In genomic region chr2:162956843-162957242, GRCm38 (mm10) we compare ENCODE assay signal across 20 mouse cellular contexts. TPM values are rescaled to one million over a fixed set of nuclear protein-coding genes. Genes with fewer than 3 reads are reported as not detected.
A peak's percentile ranks its signal among the peaks of the same experiment; 100 is the strongest.
DNase-seq lines count a peak whose midpoint lies in the region; ATAC-seq and TF ChIP-seq lines count a peak whose summit lies in the region.
"Had no signal": no experiment of that assay in that cellular context is flagged by ENCODE, and none has a peak within 500 bp of the region (broad histone marks: within the 10 kb centered on the region; RNA-seq: fewer than 3 reads in every experiment).

No protein-coding gene starts in this region.

- H3K4me3 ChIP-seq in intestine, postnatal 0 days (ENCODE audit: low read depth, low read length), result no peak overlapping the region
- no peak overlapping the region for H3K4me3 ChIP-seq in intestine, embryonic 16.5 days (ENCODE audit: low read length)
- no peak overlapping the region for H3K4me3 ChIP-seq in liver, postnatal 0 days (ENCODE audit: low read depth, low read length)
- H3K4me3 ChIP-seq in liver, embryonic 11.5 days (ENCODE audit: low read depth, low read length), result no peak overlapping the region
- H3K4me3 ChIP-seq in cortical plate, adult 2 months (ENCODE audit: insufficient read depth, low read length), result no peak overlapping the region
- H3K4me3 ChIP-seq: embryonic facial prominence, embryonic 12.5 days; erythroblast, embryonic 14.5 days; forebrain, embryonic 13.5 days; hindbrain, embryonic 10.5 days; limb, embryonic 10.5 days; liver, embryonic 15.5 days; stomach, embryonic 15.5 days had no signal

- TF ChIP-seq CTCF in intestine, postnatal 0 days (IDR thresholded peaks at IDR 0.05; ENCODE audit: low read depth), result peak; percentile 49
- peak; percentile 38 for TF ChIP-seq CTCF in liver, postnatal 0 days (IDR thresholded peaks at IDR 0.05; ENCODE audit: low read depth)
- TF ChIP-seq CTCF in cortical plate, adult 2 months (IDR thresholded peaks at IDR 0.05; ENCODE audit: extremely low read depth, insufficient read depth, low read length), result 0 out of 2 replicates have a peak, but pooled peaks have one; percentile 3

- no peaks in the 10 kb centered on the region for H3K27me3 ChIP-seq in intestine, postnatal 0 days (replicated peaks; ENCODE audit: control insufficient read depth, insufficient read depth, low read length)
- no peaks in the 10 kb centered on the region for H3K27me3 ChIP-seq in intestine, embryonic 16.5 days (replicated peaks; ENCODE audit: control insufficient read depth, insufficient read depth, low read length)
- H3K27me3 ChIP-seq in liver, postnatal 0 days (ENCODE audit: insufficient read depth, low read length), result no peaks in the 10 kb centered on the region
- H3K27me3 ChIP-seq in liver, embryonic 11.5 days (replicated peaks; ENCODE audit: control insufficient read depth, insufficient read depth, low read length), result peaks cover 2% of the 10 kb centered on the region; the same call in 1 of the 2 replicates
- H3K27me3 ChIP-seq: embryonic facial prominence, embryonic 12.5 days; forebrain, embryonic 13.5 days; liver, embryonic 15.5 days; stomach, embryonic 15.5 days had no signal

- H3K4me2 ChIP-seq in intestine, postnatal 0 days (replicated peaks; ENCODE audit: low read depth), result no peak overlapping the region
- H3K4me2 ChIP-seq in intestine, embryonic 16.5 days (ENCODE audit: low read depth, low read length), result no peak overlapping the region
- H3K4me2 ChIP-seq in liver, postnatal 0 days (ENCODE audit: low read depth, low read length), result no peak overlapping the region
- H3K4me2 ChIP-seq in liver, embryonic 11.5 days, result no peak overlapping the region
- H3K4me2 ChIP-seq: embryonic facial prominence, embryonic 12.5 days; forebrain, embryonic 13.5 days; liver, embryonic 15.5 days; stomach, embryonic 15.5 days had no signal

- no peak for DNase-seq in liver, postnatal 0 days
- DNase-seq in liver, embryonic 11.5 days (ENCODE audit: low spot score), result no peak
- peak; percentile 24 for DNase-seq in ES-CJ7 (ENCODE audit: low read depth, low spot score)
- no peak for DNase-seq in embryo, embryonic 9.5 days (ENCODE audit: extremely low spot score)
- no peak for DNase-seq in adrenal gland, adult (ENCODE audit: inconsistent age in 2 of 2, low spot score in 1 of 2)
- DNase-seq: cerebellum, adult 8-10 months; kidney, adult 9 months; right cerebral cortex, postnatal 25 days; thymus, adult 2 months had no signal

- ATAC-seq in intestine, postnatal 0 days, result peak; percentile 19; the same call in 1 of the 2 replicates
- ATAC-seq in intestine, embryonic 16.5 days, result no peak
- no peak for ATAC-seq in liver, postnatal 0 days
- ATAC-seq in liver, embryonic 11.5 days (replicated peaks; ENCODE audit: low FRiP score), result no peak
- ATAC-seq: forebrain, embryonic 13.5 days had no signal

- no peak for TF ChIP-seq POLR2A in cortical plate, adult 2 months (IDR thresholded peaks at IDR 0.05; ENCODE audit: extremely low read depth, insufficient read depth, low read length)

- no peak for TF ChIP-seq EP300 in liver, postnatal 0 days (IDR thresholded peaks at IDR 0.05; ENCODE audit: low read depth)

- no peaks in the 10 kb centered on the region for H3K4me1 ChIP-seq in intestine, postnatal 0 days (replicated peaks; ENCODE audit: control insufficient read depth, insufficient read depth, low read length)
- no peaks in the 10 kb centered on the region for H3K4me1 ChIP-seq in intestine, embryonic 16.5 days (ENCODE audit: control insufficient read depth, insufficient read depth, low read length)
- H3K4me1 ChIP-seq in liver, postnatal 0 days (ENCODE audit: insufficient read depth), result no peaks in the 10 kb centered on the region
- H3K4me1 ChIP-seq in liver, embryonic 11.5 days (replicated peaks; ENCODE audit: control insufficient read depth, insufficient read depth, low read length), result no peaks in the 10 kb centered on the region
- no peaks in the 10 kb centered on the region for H3K4me1 ChIP-seq in cortical plate, adult 2 months (ENCODE audit: control insufficient read depth, insufficient read depth, low read length)
- H3K4me1 ChIP-seq: embryonic facial prominence, embryonic 12.5 days; forebrain, embryonic 13.5 days; hindbrain, embryonic 10.5 days; limb, embryonic 10.5 days; liver, embryonic 15.5 days; stomach, embryonic 15.5 days had no signal

- no peak overlapping the region for H3K9ac ChIP-seq in intestine, postnatal 0 days (ENCODE audit: low read depth, low read length)
- no peak overlapping the region for H3K9ac ChIP-seq in intestine, embryonic 16.5 days (ENCODE audit: low read depth, low read length)
- no peak overlapping the region for H3K9ac ChIP-seq in liver, postnatal 0 days (replicated peaks)
- H3K9ac ChIP-seq in liver, embryonic 11.5 days (ENCODE audit: low read depth, low read length), result no peak overlapping the region
- H3K9ac ChIP-seq: embryonic facial prominence, embryonic 12.5 days; forebrain, embryonic 13.5 days; liver, embryonic 15.5 days; stomach, embryonic 15.5 days had no signal

- H3K27ac ChIP-seq in intestine, postnatal 0 days (ENCODE audit: low read depth, low read length), result no peak overlapping the region
- H3K27ac ChIP-seq in intestine, embryonic 16.5 days (ENCODE audit: low read length), result no peak overlapping the region
- no peak overlapping the region for H3K27ac ChIP-seq in liver, postnatal 0 days (ENCODE audit: low read depth)
- H3K27ac ChIP-seq in liver, embryonic 11.5 days (ENCODE audit: low read depth, low read length), result no peak overlapping the region
- H3K27ac ChIP-seq in cortical plate, adult 2 months (ENCODE audit: insufficient read depth, low read length), result no peak overlapping the region
- H3K27ac ChIP-seq: embryonic facial prominence, embryonic 12.5 days; forebrain, embryonic 13.5 days; hindbrain, embryonic 10.5 days; limb, embryonic 10.5 days; liver, embryonic 15.5 days; stomach, embryonic 15.5 days had no signal

- WGBS in intestine, postnatal 0 days, result 90% methylated on average over 2 of the region's 2 CpGs
- 95% methylated on average over 2 of the region's 2 CpGs for WGBS in intestine, embryonic 16.5 days
- 88% methylated on average over 2 of the region's 2 CpGs for WGBS in liver, postnatal 0 days (ENCODE audit: insufficient replicate concordance)
- 87% methylated on average over 2 of the region's 2 CpGs for WGBS in liver, embryonic 11.5 days

- no peaks in the 10 kb centered on the region for H3K9me3 ChIP-seq in intestine, postnatal 0 days (ENCODE audit: control insufficient read depth)
- H3K9me3 ChIP-seq in intestine, embryonic 16.5 days (ENCODE audit: control insufficient read depth, low read length), result no peaks in the 10 kb centered on the region
- H3K9me3 ChIP-seq in liver, postnatal 0 days (ENCODE audit: low read length), result no peaks in the 10 kb centered on the region
- H3K9me3 ChIP-seq in liver, embryonic 11.5 days (ENCODE audit: control insufficient read depth, low read length), result no peaks in the 10 kb centered on the region
- H3K9me3 ChIP-seq: embryonic facial prominence, embryonic 12.5 days; forebrain, embryonic 13.5 days; G1E; hindbrain, embryonic 10.5 days; limb, embryonic 10.5 days; liver, embryonic 15.5 days; stomach, embryonic 15.5 days had no signal

- no peaks in the 10 kb centered on the region for H3K36me3 ChIP-seq in intestine, postnatal 0 days (ENCODE audit: control insufficient read depth, insufficient read depth)
- no peaks in the 10 kb centered on the region for H3K36me3 ChIP-seq in intestine, embryonic 16.5 days (ENCODE audit: control insufficient read depth, insufficient read depth, low read length)
- H3K36me3 ChIP-seq in liver, postnatal 0 days (replicated peaks; ENCODE audit: insufficient read depth, low read length), result no peaks in the 10 kb centered on the region
- no peaks in the 10 kb centered on the region for H3K36me3 ChIP-seq in liver, embryonic 11.5 days (ENCODE audit: control insufficient read depth, insufficient read depth, low read length)
- H3K36me3 ChIP-seq: embryonic facial prominence, embryonic 12.5 days; G1E; hindbrain, embryonic 10.5 days; limb, embryonic 10.5 days; liver, embryonic 15.5 days; stomach, embryonic 15.5 days had no signal

RNA-seq across cellular contexts. Expression of gene L3mbtl1, which starts 13.6 kb away (rescaled TPM):
- polyA plus RNA-seq in intestine, postnatal 0 days (2015; fragmentation: Nextera tagmentation; extraction: Ambion mirVana), result 0.04 and 0.25 TPM in 2 replicates
- 0.09 TPM in 2 replicates for polyA plus RNA-seq in intestine, embryonic 16.5 days (2015; fragmentation: Nextera tagmentation; extraction: Ambion mirVana)
- 0.06 TPM in 1 of 2 replicates, not detected in the other for polyA plus RNA-seq in liver, postnatal 0 days (2015; fragmentation: Nextera tagmentation; extraction: Ambion mirVana)
- 0.05 and 0.08 TPM in 2 replicates for polyA plus RNA-seq in liver, embryonic 11.5 days (2014; fragmentation: Nextera tagmentation; extraction: Ambion mirVana)
- 17.5 and 19.4 TPM in 2 replicates for polyA plus RNA-seq in cortical plate, adult 2 months (2012; rRNA removed)
- polyA plus RNA-seq: erythroblast, embryonic 14.5 days; G1E had no signal

RNA-seq across cellular contexts. Expression of gene Srsf6, which starts 25.5 kb away (rescaled TPM):
- polyA plus RNA-seq in intestine, postnatal 0 days (2015; fragmentation: Nextera tagmentation; extraction: Ambion mirVana), result 57.7 and 65.8 TPM in 2 replicates
- polyA plus RNA-seq in intestine, embryonic 16.5 days (2015; fragmentation: Nextera tagmentation; extraction: Ambion mirVana), result 156 and 159 TPM in 2 replicates
- polyA plus RNA-seq in liver, postnatal 0 days (2015; fragmentation: Nextera tagmentation; extraction: Ambion mirVana), result 50.5 and 56.3 TPM in 2 replicates
- polyA plus RNA-seq in liver, embryonic 11.5 days (2014; fragmentation: Nextera tagmentation; extraction: Ambion mirVana), result 240 and 261 TPM in 2 replicates
- polyA plus RNA-seq in cortical plate, adult 2 months (2012; rRNA removed), result 129 and 140 TPM in 2 replicates

RNA-seq across cellular contexts. Expression of gene Sgk2, which starts 30.3 kb away (rescaled TPM):
- polyA plus RNA-seq in intestine, postnatal 0 days (2015; fragmentation: Nextera tagmentation; extraction: Ambion mirVana), result 5.2 and 5.4 TPM in 2 replicates
- 1.2 and 2.1 TPM in 2 replicates for polyA plus RNA-seq in intestine, embryonic 16.5 days (2015; fragmentation: Nextera tagmentation; extraction: Ambion mirVana)
- polyA plus RNA-seq in liver, postnatal 0 days (2015; fragmentation: Nextera tagmentation; extraction: Ambion mirVana), result 9.4 and 14.0 TPM in 2 replicates
- polyA plus RNA-seq in liver, embryonic 11.5 days (2014; fragmentation: Nextera tagmentation; extraction: Ambion mirVana), result 2.8 and 3.3 TPM in 2 replicates
- polyA plus RNA-seq in cortical plate, adult 2 months (2012; rRNA removed), result 2.4 and 2.8 TPM in 2 replicates
- polyA plus RNA-seq: erythroblast, embryonic 14.5 days; forebrain, embryonic 13.5 days; G1E; hindbrain, embryonic 10.5 days; limb, embryonic 10.5 days had no signal

Comparison
In these comparisons a context has a peak if more than half of its experiments do, and no peak if none do; other contexts are left out.
1. RNA of gene L3mbtl1, which starts 13.6 kb away (polyA plus RNA-seq): 17.5 to 19.4 TPM in cortical plate, adult 2 months; 0.04 to 0.25 TPM in intestine, postnatal 0 days, 0.09 TPM in intestine, embryonic 16.5 days, 0.06 TPM in liver, postnatal 0 days and 0.05 to 0.08 TPM in liver, embryonic 11.5 days; every median in the first group is over 10 times any median in the second.
2. Peak in every context shown above with its lines, with median percentiles within 50 percentile points of each other: CTCF ChIP-seq.